Mouse (Mus musculus) gastrocnemius, postnatal 4 days (tissue): ENCODE results near the gene Wscd2. TPM values are rescaled to one million over a fixed set of nuclear protein-coding genes. Genes with fewer than 3 reads are reported as not detected.

Experiments
- DNase-seq, 2 experiments: peaks; one replicate each; pipeline ENCODE4 v3.0.0; 2021 to 2022; ENCODE audit warnings: low spot score in 2 of 2, mixed read lengths in 2 of 2
- total RNA-seq, 2 experiments: library from RNA; stranded (reverse); gene quantifications; 2 replicates each; pipeline ENCODE4 v1.2.3; 2021

Wscd2 gene
- total RNA-seq, 2 experiments from 2014 or later = 1.2 to 1.4 TPM

GRCm38 (mm10) chr5:113517387-113517786 is 27.3 kb downstream of the Wscd2 start:
- no peak for DNase-seq

GRCm38 (mm10) chr5:113521037-113521436 is 30.9 kb downstream of the Wscd2 start:
- no peak for DNase-seq

- DNase-seq = no peak
Observed at GRCm38 (mm10) chr5:113538826-113539225, 48.7 kb downstream of the Wscd2 start.

- no peak for DNase-seq
Observed at GRCm38 (mm10) chr5:113539438-113539837, 49.3 kb downstream of the Wscd2 start.

DNA sequence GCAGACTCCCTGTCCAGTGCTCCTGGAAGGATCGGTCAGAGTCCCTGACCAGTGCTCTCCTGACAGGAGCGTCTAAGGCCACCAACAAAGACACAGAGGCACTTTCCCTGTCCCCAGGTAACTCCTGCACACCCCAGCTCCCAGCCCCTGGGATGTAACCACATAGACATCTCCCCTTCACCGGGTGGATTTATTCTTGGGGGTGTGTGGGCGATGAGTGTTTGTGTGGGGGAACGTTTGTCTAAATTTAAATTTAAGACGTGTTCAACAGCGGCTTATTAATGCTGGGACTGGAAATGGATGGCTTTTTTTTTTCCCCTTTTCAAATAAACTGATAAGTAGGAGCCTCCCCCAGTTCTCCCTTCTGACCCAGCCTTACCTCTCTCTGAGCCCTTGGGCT is 49.7 kb downstream of the Wscd2 start:
- no peak for DNase-seq

DNA sequence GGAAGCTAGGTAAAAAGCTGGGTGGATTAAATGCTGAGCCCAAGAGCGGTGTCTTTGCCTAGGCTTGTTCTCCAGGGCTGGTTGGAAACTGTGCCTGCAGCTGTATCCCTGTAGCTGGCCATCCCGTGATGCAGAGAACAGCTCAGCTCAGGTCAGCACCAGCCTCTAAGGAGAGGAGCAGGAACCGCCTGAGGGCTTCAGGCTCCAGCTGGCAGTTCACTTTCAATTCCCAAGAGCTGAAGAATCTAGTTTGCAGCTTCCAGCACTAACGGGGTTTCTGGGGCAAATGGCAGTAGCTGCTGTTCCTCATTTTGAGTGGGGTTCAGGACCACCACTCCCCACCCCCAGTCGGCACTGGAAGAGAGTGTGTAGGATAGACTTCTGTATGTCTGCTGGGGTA is 51.1 kb downstream of the Wscd2 start:
- no peak for DNase-seq

GRCm38 (mm10) chr5:113542885-113543476 is 52.8 kb downstream of the Wscd2 start:
- no peak for DNase-seq

DNA sequence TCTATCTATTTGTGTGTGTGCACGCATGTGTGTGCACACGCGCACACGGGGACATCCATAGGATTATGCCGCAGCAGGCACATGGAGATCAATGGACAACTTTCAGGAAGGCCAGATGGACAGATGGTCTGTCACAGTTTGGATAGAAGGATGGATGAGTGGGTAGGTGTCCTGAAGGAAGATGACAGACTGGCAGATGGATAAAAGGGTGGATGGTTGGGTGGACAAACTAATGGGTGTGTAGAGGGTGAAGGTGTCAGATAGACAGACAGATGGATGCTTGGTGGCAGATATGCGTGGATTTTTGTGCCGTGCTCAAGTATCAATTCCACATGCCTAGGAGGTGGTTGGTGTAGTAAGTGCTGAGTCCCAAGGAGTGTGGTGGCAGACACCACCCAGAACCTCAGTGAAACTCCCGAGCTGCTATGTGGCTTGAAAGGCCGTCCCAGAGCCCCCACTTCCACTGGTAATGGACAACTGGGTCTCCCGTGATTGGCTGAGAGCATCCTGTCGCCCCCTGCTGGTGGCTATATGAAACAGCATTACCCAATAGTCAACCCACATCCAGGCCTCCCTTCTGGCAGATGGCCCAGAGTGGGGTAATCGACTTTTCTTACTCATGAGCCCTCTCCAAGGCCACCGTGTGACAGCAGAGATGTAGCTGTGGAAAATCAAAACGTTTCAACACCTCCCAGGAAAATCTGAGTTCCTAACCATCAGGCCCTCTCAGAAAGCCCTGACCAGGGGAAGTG is 58.0 kb downstream of the Wscd2 start:
- DNase-seq = peak; percentile 40 to 55

DNA sequence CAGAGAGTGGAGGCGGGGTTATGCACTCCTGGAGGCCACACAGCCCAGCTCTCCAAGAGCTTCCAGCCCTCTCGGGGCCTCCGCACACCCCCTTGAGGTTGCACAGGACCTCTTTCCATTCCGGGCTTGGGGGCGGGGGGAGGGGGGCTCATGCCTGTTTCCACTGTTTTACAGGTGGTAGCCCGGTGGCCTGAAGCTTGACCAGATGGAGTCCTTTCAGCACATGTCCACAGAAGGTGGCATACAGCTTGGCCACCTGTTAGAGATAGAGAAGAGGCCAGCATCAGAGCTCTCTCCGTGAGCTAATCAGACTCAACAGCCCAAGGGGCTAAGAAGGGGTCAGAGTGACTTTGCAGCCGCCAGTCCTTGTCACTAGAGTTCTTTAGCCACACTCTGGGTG is 60.1 kb downstream of the Wscd2 start:
- DNase-seq = no peak

DNA sequence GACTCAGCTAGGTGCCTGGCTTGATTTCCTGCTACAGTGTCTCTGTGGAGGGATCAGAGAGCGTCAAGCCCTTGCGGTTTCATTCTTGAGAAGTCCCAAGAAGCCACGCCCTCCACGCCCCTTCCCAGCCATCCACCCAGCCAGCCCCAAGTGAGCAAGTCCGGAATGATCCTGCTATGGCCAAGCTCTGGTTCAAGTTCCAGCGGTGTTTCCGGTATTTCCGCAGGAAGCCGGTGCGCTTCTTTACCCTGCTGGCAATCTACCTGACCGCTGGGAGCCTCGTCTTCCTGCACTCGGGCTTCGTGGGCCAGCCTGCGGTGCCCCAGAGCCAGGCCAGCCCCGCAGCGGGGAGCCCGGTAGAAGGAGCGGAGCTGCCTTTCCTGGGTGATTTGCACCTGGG is 60.6 kb downstream of the Wscd2 start:
- DNase-seq = no peak

GRCm38 (mm10) chr5:113553402-113553897 is 63.3 kb downstream of the Wscd2 start:
- no peak for DNase-seq

GRCm38 (mm10) chr5:113554095-113554494 is 64.0 kb downstream of the Wscd2 start:
- DNase-seq = no peak

- DNase-seq = no peak
Observed at GRCm38 (mm10) chr5:113554571-113554970, 64.4 kb downstream of the Wscd2 start.

GRCm38 (mm10) chr5:113555684-113556083 is 65.6 kb downstream of the Wscd2 start:
- no peak for DNase-seq

- no peak for DNase-seq
Observed at GRCm38 (mm10) chr5:113558065-113558464, 67.9 kb downstream of the Wscd2 start.

DNA sequence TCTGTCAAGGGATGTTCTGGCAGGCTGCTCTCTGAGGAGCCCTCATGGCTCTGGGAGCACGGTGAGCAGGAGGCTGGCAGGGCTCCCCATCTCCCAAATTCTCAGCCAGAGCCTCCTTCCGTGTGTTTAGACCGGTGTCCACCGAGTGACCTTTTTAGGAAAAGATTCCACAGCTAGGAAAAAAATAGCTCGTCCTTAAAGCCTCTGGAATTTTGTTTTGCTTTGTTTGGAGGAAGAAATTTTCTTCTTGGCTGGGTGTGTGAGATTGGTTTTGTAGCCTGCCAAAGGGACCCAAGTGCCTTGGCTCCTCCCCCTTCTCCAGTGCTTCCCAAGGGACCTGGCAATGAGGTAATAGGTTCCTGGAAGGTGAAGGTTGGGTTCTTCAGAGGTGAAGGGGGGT is 69.5 kb downstream of the Wscd2 start:
- no peak for DNase-seq

GRCm38 (mm10) chr5:113564463-113564862 is 74.3 kb downstream of the Wscd2 start:
- no peak for DNase-seq

- DNase-seq = no peak
Observed at GRCm38 (mm10) chr5:113565101-113565854, 75.1 kb downstream of the Wscd2 start.

DNA sequence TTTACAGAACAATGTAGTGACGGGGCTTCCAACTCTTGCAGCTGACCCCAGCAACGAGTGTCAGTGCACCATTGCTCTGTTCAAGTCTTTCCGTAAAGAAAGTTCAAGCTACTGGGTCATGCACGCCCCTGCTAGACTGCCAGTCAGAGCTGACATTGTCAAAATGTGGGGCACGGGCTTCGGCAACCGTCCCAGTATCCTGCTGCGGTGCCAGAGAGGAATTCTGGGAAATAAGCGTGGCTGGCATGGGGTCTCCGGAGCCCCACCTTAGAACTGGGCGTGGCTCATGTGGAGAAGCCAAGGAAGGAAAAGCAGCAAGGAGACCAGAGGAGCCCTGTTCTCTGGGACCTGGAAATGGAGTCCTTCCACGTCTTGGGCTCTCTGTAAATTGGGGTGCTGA is 75.7 kb downstream of the Wscd2 start:
- no peak for DNase-seq

- DNase-seq = no peak
Observed at GRCm38 (mm10) chr5:113570056-113570717, 80.1 kb downstream of the Wscd2 start.

GRCm38 (mm10) chr5:113577555-113577954 is 87.4 kb downstream of the Wscd2 start:
- DNase-seq = no peak

DNA sequence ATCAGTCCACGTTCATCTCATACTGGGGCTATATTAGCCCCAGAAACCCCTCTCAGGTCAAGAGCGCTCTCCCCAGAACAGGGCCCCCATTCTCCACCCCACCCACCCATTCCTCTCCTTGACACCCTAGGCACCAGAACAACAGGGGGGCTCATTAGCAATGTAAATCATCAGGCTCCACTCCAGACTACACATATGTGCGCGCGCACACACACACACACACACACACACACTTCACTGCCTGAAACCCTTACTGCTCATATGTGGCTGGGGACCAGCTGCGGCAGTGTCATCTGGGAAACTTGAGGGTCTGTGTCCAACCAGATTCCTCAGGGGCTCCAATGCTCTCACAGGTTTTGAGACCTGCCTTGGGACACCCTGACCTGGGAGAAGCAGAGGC is 88.3 kb downstream of the Wscd2 start:
- no peak for DNase-seq
